Mouse (Mus musculus) liver, embryonic 16.5 days (tissue): ENCODE measurements around the gene Clip4. TPM values are rescaled to one million over a fixed set of nuclear protein-coding genes. Genes with fewer than 3 reads are reported as not detected.

Experiments used
- ATAC-seq: fragments of 200-750 bp; cut with Nextera tagmentation; 2 replicates; pipeline ENCODE4 v1.8.0; 2017; ENCODE audit warnings: low read depth, mild to moderate bottlenecking, moderate number of reproducible peaks, moderate library complexity
- H3K27ac ChIP-seq: fragments of 300-500 bp; sonication (generic); 2 replicates; pipeline ENCODE4 v1.5.1; 2014; ENCODE audit warnings: mild to moderate bottlenecking, low read length
- H3K27me3 ChIP-seq: fragments of 300-500 bp; sonication (generic); 2 replicates; pipeline ENCODE4 v1.6.1; 2014; ENCODE audit warnings: low read depth, low read length, mixed read lengths; ENCODE audit not compliant: control insufficient read depth, insufficient read depth
- H3K36me3 ChIP-seq: fragments of 300-500 bp; sonication (generic); 2 replicates; pipeline ENCODE4 v1.6.1; 2014; ENCODE audit warnings: mild to moderate bottlenecking; ENCODE audit not compliant: control insufficient read depth, insufficient read depth
- H3K4me1 ChIP-seq: fragments of 300-500 bp; sonication (generic); 2 replicates; pipeline ENCODE4 v1.6.1; 2014; ENCODE audit warnings: low read depth, low read length, mixed read lengths; ENCODE audit not compliant: control insufficient read depth
- H3K4me2 ChIP-seq: fragments of 300-500 bp; sonication (generic); 2 replicates; pipeline ENCODE4 v1.6.1; 2014; ENCODE audit warnings: low read depth, low read length, mixed read lengths
- H3K4me3 ChIP-seq: fragments of 300-500 bp; sonication (generic); 2 replicates; pipeline ENCODE4 v1.5.1; 2014; ENCODE audit warnings: low read depth, mild to moderate bottlenecking, low read length
- H3K9ac ChIP-seq: fragments of 300-500 bp; sonication (generic); 2 replicates; pipeline ENCODE4 v1.6.1; 2014; ENCODE audit warnings: low read depth, low read length
- H3K9me3 ChIP-seq: fragments of 300-500 bp; sonication (generic); replicated peaks from 2 replicates; pipeline ENCODE4 v1.6.1; 2016; ENCODE audit warnings: low read length; ENCODE audit not compliant: control insufficient read depth
- WGBS: fragments of 180-500 bp; shearing (Covaris S2); extraction: QIAGEN DNeasy Blood & Tissue Kit; methylation state at CpG from one replicate; pipeline ENCODE4 v1.1.7; 2014; ENCODE audit not compliant: insufficient replicate concordance; 5-methylcytosine and 5-hydroxymethylcytosine counted together
- polyA plus RNA-seq: library from polyadenylated mRNA; unstranded; fragments of >200 nt; fragmentation: Nextera tagmentation; extraction: Ambion mirVana; gene quantifications from 2 replicates; pipeline ENCODE4 v1.2.1, GENCODE M21; 2015

Gene Clip4
- polyA plus RNA-seq, 1 experiment from 2014 or later = 0.19 TPM

GRCm38 (mm10) chr17:71780945-71781344 lies 12.7 kb downstream of the Clip4 start:
- Histone ChIP-seq H3K36me3 (no peaks in the 10 kb centered on the region), H3K27me3 (peaks cover 22% of the 10 kb centered on the region), H3K9me3 (no peaks in the 10 kb centered on the region), H3K4me1 (no peaks in the 10 kb centered on the region), H3K4me2 (no peak overlapping the region), H3K27ac (no peak overlapping the region), H3K9ac (no peak overlapping the region), H3K4me3 (no peak overlapping the region)
- WGBS = 53% methylated on average over 4 of the region's 4 CpGs
- ATAC-seq = no peak

- Histone ChIP-seq H3K4me2 (peak overlapping the region; percentile 17), H3K36me3 (no peaks in the 10 kb centered on the region), H3K4me1 (no peaks in the 10 kb centered on the region), H3K27ac (no peak overlapping the region), H3K9ac (no peak overlapping the region), H3K9me3 (no peaks in the 10 kb centered on the region), H3K4me3 (peak overlapping the region; percentile 33), H3K27me3 (peaks cover 22% of the 10 kb centered on the region)
- ATAC-seq = no peak
- WGBS = 3% methylated on average over 13 of the region's 29 CpGs
These were observed 14.0 kb downstream of the Clip4 start for GRCm38 (mm10) chr17:71782242-71782698.

DNA sequence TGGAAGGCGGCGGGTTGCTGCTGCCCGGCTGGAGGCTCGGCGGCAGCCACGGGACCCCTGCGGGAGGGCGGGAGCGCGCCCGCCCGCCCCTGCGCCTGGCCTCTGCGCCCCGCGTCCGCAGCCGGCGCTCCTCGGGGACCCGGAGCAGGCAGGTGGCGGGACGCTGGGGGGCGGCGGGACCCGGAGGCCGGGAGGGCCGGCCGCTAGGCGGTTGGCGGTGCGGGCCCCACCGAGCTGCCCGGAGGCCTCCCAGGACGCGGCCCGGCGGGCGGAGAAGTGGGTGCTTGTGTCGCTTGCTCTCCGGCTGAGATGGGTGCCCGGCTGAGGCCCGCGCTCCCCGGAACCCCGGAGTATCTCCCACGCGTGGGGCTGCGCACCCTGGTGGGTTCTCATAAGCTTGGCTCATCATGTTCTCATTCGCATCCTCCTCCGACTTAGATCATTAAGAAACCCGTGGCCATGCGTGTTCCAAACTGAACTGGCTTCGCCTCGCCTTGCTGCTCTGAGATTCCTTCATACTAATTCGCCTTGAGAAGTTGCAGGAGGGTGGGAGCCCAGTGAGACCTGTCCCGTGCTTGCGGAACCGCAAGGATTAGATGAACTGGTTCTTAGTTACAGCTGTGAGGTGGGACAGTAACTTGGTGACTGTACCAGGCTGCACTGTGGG lies 14.6 kb downstream of the Clip4 start:
- peak overlapping the region; percentile 33 for H3K4me3 ChIP-seq
- no peak for ATAC-seq
- no peaks in the 10 kb centered on the region for H3K9me3 ChIP-seq
- H3K4me2 ChIP-seq = peak overlapping the region; percentile 17
- no peaks in the 10 kb centered on the region for H3K36me3 ChIP-seq
- no peak overlapping the region for H3K9ac ChIP-seq
- no peaks in the 10 kb centered on the region for H3K4me1 ChIP-seq
- peaks cover 22% of the 10 kb centered on the region for H3K27me3 ChIP-seq
- WGBS = 2% methylated on average over 42 of the region's 59 CpGs
- no peak overlapping the region for H3K27ac ChIP-seq

DNA sequence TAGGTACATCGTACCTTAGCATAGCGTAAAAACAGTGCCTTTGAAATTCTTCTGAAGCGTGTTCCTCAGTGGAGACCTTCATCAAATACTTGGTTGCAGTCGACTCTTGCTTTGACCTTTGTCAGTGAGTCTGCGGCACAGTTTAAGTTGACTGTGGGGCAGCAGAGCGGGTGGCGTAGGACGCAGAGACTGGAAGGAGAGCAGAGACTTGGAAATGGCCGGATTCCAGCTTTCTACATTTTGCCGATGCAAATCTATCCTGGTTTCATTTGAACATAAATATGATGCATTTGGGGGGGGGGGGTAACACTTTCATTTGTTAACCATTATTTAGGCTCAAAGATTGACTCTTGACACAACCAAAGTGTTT lies 15.1 kb downstream of the Clip4 start:
- no peak for ATAC-seq
- WGBS = 38% methylated on average over 10 of the region's 10 CpGs
- Histone ChIP-seq H3K4me1 (no peaks in the 10 kb centered on the region), H3K4me3 (no peak overlapping the region), H3K9me3 (no peaks in the 10 kb centered on the region), H3K9ac (no peak overlapping the region), H3K27me3 (peaks cover 22% of the 10 kb centered on the region), H3K27ac (no peak overlapping the region), H3K4me2 (no peak overlapping the region), H3K36me3 (no peaks in the 10 kb centered on the region)

DNA sequence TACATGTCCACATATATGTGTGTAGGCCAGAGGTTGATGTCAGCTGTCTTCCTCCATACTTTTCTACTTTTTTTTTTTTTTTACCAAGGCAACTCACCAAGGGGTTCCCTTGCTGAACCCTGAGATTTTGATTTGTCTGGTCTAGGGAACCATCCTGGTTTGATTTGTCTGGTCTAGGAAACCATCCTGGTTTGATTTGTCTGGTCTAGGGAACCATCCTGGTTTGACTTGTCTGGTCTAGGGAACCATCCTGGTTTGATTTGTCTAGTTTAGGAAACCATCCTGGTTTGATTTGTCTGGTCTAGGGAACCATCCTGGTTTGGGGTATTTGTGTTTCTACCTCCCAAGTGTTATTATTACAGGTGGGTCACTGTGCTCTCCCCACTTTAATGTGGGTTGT lies 18.2 kb downstream of the Clip4 start:
- Histone ChIP-seq H3K4me2 (no peak overlapping the region), H3K27ac (no peak overlapping the region), H3K36me3 (no peaks in the 10 kb centered on the region), H3K9ac (no peak overlapping the region), H3K9me3 (no peaks in the 10 kb centered on the region), H3K27me3 (peaks cover 20% of the 10 kb centered on the region), H3K4me3 (no peak overlapping the region), H3K4me1 (no peaks in the 10 kb centered on the region)
- no peak for ATAC-seq

GRCm38 (mm10) chr17:71791109-71791508 lies 22.8 kb downstream of the Clip4 start:
- no peaks in the 10 kb centered on the region for H3K9me3 ChIP-seq
- 62% methylated on average over 4 of the region's 4 CpGs for WGBS
- H3K27me3 ChIP-seq = no peaks in the 10 kb centered on the region
- no peak overlapping the region for H3K27ac ChIP-seq
- no peak overlapping the region for H3K9ac ChIP-seq
- H3K4me3 ChIP-seq = no peak overlapping the region
- H3K36me3 ChIP-seq = no peaks in the 10 kb centered on the region
- no peak for ATAC-seq
- no peaks in the 10 kb centered on the region for H3K4me1 ChIP-seq
- H3K4me2 ChIP-seq = no peak overlapping the region

GRCm38 (mm10) chr17:71791622-71792021 lies 23.3 kb downstream of the Clip4 start:
- WGBS = 58% methylated on average over 4 of the region's 4 CpGs
- no peak overlapping the region for H3K9ac ChIP-seq
- H3K9me3 ChIP-seq = no peaks in the 10 kb centered on the region
- no peak overlapping the region for H3K27ac ChIP-seq
- no peak overlapping the region for H3K4me3 ChIP-seq
- no peaks in the 10 kb centered on the region for H3K36me3 ChIP-seq
- no peaks in the 10 kb centered on the region for H3K4me1 ChIP-seq
- no peak for ATAC-seq
- no peaks in the 10 kb centered on the region for H3K27me3 ChIP-seq
- H3K4me2 ChIP-seq = no peak overlapping the region

DNA sequence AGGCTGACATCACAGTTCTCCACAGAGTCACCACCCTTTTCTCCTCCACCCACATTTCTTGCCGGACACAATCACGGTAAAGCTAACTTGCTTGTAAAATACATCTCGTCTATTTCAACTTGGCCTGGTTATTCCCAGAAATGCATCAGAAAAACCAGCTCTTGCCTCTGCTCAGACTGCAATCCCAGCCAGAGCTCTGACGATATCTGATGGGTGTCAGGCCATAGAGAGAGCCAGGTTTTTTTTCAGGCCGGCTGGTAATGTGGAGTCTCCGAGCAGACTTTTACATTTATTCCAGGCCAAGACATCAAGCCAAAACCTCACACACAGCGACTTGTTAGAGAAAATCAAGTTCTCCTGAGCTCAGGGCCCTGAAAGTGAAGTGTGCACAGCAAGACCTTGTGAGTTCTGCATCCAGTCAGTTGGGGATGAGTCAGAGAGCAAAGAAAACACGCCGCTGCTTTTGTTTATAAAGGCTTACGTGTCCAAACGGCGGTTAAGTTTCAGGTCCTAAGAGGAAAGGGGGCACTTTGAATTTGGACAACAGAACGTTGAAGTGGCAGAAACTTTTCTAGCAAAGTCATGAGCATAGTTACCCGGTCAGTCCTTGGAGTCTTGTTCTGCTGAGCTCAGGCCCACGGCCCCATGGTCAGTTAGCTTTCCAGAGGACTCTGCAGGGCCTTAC lies 27.4 kb downstream of the Clip4 start:
- ATAC-seq = no peak
- Histone ChIP-seq H3K27me3 (no peaks in the 10 kb centered on the region), H3K36me3 (no peaks in the 10 kb centered on the region), H3K27ac (no peak overlapping the region), H3K4me1 (no peaks in the 10 kb centered on the region), H3K4me2 (no peak overlapping the region), H3K9ac (no peak overlapping the region), H3K4me3 (no peak overlapping the region), H3K9me3 (no peaks in the 10 kb centered on the region)
- 68% methylated on average over 15 of the region's 15 CpGs for WGBS

DNA sequence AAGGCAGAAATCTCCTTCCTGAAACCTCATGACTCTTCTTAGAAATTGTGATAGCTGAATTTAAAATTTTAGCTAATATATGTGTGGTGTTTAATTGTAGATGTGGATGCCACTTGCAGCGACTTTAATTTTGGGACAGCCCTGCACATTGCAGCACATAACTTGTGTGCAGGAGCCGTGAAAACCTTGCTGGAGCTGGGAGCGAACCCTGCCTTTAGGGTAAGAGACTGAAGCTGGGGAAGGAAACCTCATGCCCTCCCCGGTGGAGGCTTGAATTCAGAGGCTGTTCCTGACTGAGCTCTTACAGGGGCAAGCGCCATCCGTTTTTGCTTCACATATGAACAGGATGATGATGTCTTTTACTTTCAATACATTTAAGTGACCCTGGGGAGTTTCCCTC lies 35.2 kb downstream of the Clip4 start:
- ATAC-seq = no peak
- no peaks in the 10 kb centered on the region for H3K4me1 ChIP-seq
- H3K27ac ChIP-seq = no peak overlapping the region
- no peak overlapping the region for H3K9ac ChIP-seq
- H3K4me3 ChIP-seq = no peak overlapping the region
- WGBS = 66% methylated on average over 6 of the region's 6 CpGs
- no peaks in the 10 kb centered on the region for H3K36me3 ChIP-seq
- H3K27me3 ChIP-seq = no peaks in the 10 kb centered on the region
- H3K4me2 ChIP-seq = no peak overlapping the region
- H3K9me3 ChIP-seq = no peaks in the 10 kb centered on the region
